Mouse (Mus musculus): ENCODE data around the gene Gpsm2. TPM values are rescaled to one million over a fixed set of nuclear protein-coding genes. Genes with fewer than 3 reads are reported as not detected.
A peak's percentile ranks its signal among the peaks of the same experiment; 100 is the strongest.

Gpsm2 gene
- polyA plus RNA-seq (2015; fragmentation: Nextera tagmentation; extraction: Ambion mirVana), result 20.2 and 22.6 TPM in 2 replicates

GRCm38 (mm10) chr3:108722036-108722872 is at the start of gene Gpsm2:
Gpsm2 (minus strand) TSS chr3:108722309.
- Histone ChIP-seq H3K27ac (replicated peaks) (peak within 1 kb of the TSS; percentile 84), H3K27me3 (no peaks in the 10 kb centered on the region), H3K9me3 (no peaks in the 10 kb centered on the region), H3K36me3 (no peaks in the 10 kb centered on the region), H3K4me2 (peak within 1 kb of the TSS; percentile 75), H3K4me1 (replicated peaks) (peaks cover 14% of the 10 kb centered on the region), H3K9ac (peak within 1 kb of the TSS; percentile 77), H3K4me3 (peak within 1 kb of the TSS; percentile 87)
- peak; percentile 98 for ATAC-seq (ENCODE audit: low FRiP score, low read depth)
- 3% methylated on average over 53 of the region's 53 CpGs for WGBS

GRCm38 (mm10) chr3:108770725-108771368 is 48.7 kb upstream of the Gpsm2 start:
- Histone ChIP-seq H3K4me1 (replicated peaks) (0 out of 2 replicates have a peak, but pooled peaks cover 3% of the 10 kb centered on the region), H3K4me2 (no peak overlapping the region), H3K36me3 (no peaks in the 10 kb centered on the region), H3K9me3 (no peaks in the 10 kb centered on the region), H3K27me3 (no peaks in the 10 kb centered on the region), H3K27ac (replicated peaks) (0 out of 2 replicates have a peak overlapping the region, but pooled peaks have one; percentile 5), H3K9ac (no peak overlapping the region), H3K4me3 (no peak overlapping the region)
- ATAC-seq (ENCODE audit: low FRiP score, low read depth), result peak; percentile 83
- 34% methylated on average over 6 of the region's 6 CpGs for WGBS

GRCm38 (mm10) chr3:108769547-108769946 is 47.4 kb upstream of the Gpsm2 start:
- 84% methylated on average over 6 of the region's 6 CpGs for WGBS
- Histone ChIP-seq H3K27ac (replicated peaks) (no peak overlapping the region), H3K4me3 (no peak overlapping the region), H3K27me3 (no peaks in the 10 kb centered on the region), H3K4me2 (no peak overlapping the region), H3K4me1 (replicated peaks) (0 out of 2 replicates have a peak, but pooled peaks cover 3% of the 10 kb centered on the region), H3K36me3 (no peaks in the 10 kb centered on the region), H3K9me3 (no peaks in the 10 kb centered on the region), H3K9ac (no peak overlapping the region)
- no peak for ATAC-seq (ENCODE audit: low FRiP score, low read depth)

- Histone ChIP-seq H3K27me3 (no peaks in the 10 kb centered on the region), H3K36me3 (no peaks in the 10 kb centered on the region), H3K9ac (no peak overlapping the region), H3K27ac (replicated peaks) (no peak overlapping the region), H3K4me3 (no peak overlapping the region), H3K4me2 (no peak overlapping the region), H3K9me3 (no peaks in the 10 kb centered on the region), H3K4me1 (replicated peaks) (0 out of 2 replicates have a peak, but pooled peaks cover 3% of the 10 kb centered on the region)
- ATAC-seq (ENCODE audit: low FRiP score, low read depth), result no peak
- WGBS, result 92% methylated on average over 10 of the region's 10 CpGs
Observed at GRCm38 (mm10) chr3:108767416-108767815, 45.3 kb upstream of the Gpsm2 start.

- no peak overlapping the region for H3K9ac ChIP-seq
- no peak for ATAC-seq (ENCODE audit: low FRiP score, low read depth)
- WGBS, result 82% methylated on average over 7 of the region's 7 CpGs
Observed at GRCm38 (mm10) chr3:108766943-108767342, 44.8 kb upstream of the Gpsm2 start.

GRCm38 (mm10) chr3:108765476-108765875 is 43.4 kb upstream of the Gpsm2 start:
- H3K27ac ChIP-seq (replicated peaks), result no peak overlapping the region
- no peaks in the 10 kb centered on the region for H3K27me3 ChIP-seq
- no peaks in the 10 kb centered on the region for H3K36me3 ChIP-seq
- ATAC-seq (ENCODE audit: low FRiP score, low read depth), result no peak
- WGBS, result 90% methylated on average over 7 of the region's 7 CpGs
- H3K9ac ChIP-seq, result no peak overlapping the region
- H3K4me1 ChIP-seq (replicated peaks), result no peaks in the 10 kb centered on the region
- no peaks in the 10 kb centered on the region for H3K9me3 ChIP-seq
- no peak overlapping the region for H3K4me2 ChIP-seq
- H3K4me3 ChIP-seq, result no peak overlapping the region

More at GRCm38 (mm10) chr3:108766943-108767342, 44.8 kb upstream of the Gpsm2 start:
- Histone ChIP-seq H3K4me1 (replicated peaks) (0 out of 2 replicates have a peak, but pooled peaks cover 3% of the 10 kb centered on the region), H3K27ac (replicated peaks) (no peak overlapping the region), H3K9me3 (no peaks in the 10 kb centered on the region), H3K27me3 (no peaks in the 10 kb centered on the region), H3K4me2 (no peak overlapping the region), H3K36me3 (no peaks in the 10 kb centered on the region), H3K4me3 (no peak overlapping the region)

- Histone ChIP-seq H3K9ac (no peak overlapping the region), H3K9me3 (no peaks in the 10 kb centered on the region), H3K4me2 (no peak overlapping the region), H3K4me1 (replicated peaks) (no peaks in the 10 kb centered on the region), H3K27me3 (no peaks in the 10 kb centered on the region), H3K36me3 (no peaks in the 10 kb centered on the region), H3K27ac (replicated peaks) (no peak overlapping the region), H3K4me3 (no peak overlapping the region)
- WGBS, result 57% methylated on average over 7 of the region's 7 CpGs
- no peak for ATAC-seq (ENCODE audit: low FRiP score, low read depth)
Observed at GRCm38 (mm10) chr3:108764976-108765375, 42.9 kb upstream of the Gpsm2 start.

GRCm38 (mm10) chr3:108763691-108764090 is 41.6 kb upstream of the Gpsm2 start:
- no peaks in the 10 kb centered on the region for H3K36me3 ChIP-seq
- H3K27me3 ChIP-seq, result no peaks in the 10 kb centered on the region
- no peak overlapping the region for H3K4me2 ChIP-seq
- no peaks in the 10 kb centered on the region for H3K9me3 ChIP-seq
- ATAC-seq (ENCODE audit: low FRiP score, low read depth), result no peak
- H3K27ac ChIP-seq (replicated peaks), result no peak overlapping the region
- H3K4me1 ChIP-seq (replicated peaks), result no peaks in the 10 kb centered on the region
- 67% methylated on average over 2 of the region's 2 CpGs for WGBS
- H3K4me3 ChIP-seq, result no peak overlapping the region
- no peak overlapping the region for H3K9ac ChIP-seq

GRCm38 (mm10) chr3:108762597-108763111 is 40.5 kb upstream of the Gpsm2 start:
- no peak overlapping the region for H3K9ac ChIP-seq
- H3K27ac ChIP-seq (replicated peaks), result no peak overlapping the region
- H3K27me3 ChIP-seq, result no peaks in the 10 kb centered on the region
- H3K4me1 ChIP-seq (replicated peaks), result no peaks in the 10 kb centered on the region
- no peaks in the 10 kb centered on the region for H3K9me3 ChIP-seq
- no peak overlapping the region for H3K4me3 ChIP-seq
- H3K4me2 ChIP-seq, result no peak overlapping the region
- WGBS, result 92% methylated on average over 7 of the region's 7 CpGs
- ATAC-seq (ENCODE audit: low FRiP score, low read depth), result no peak
- no peaks in the 10 kb centered on the region for H3K36me3 ChIP-seq

- Histone ChIP-seq H3K4me2 (no peak overlapping the region), H3K9me3 (no peaks in the 10 kb centered on the region), H3K4me3 (no peak overlapping the region), H3K4me1 (replicated peaks) (no peaks in the 10 kb centered on the region), H3K36me3 (no peaks in the 10 kb centered on the region), H3K27me3 (no peaks in the 10 kb centered on the region), H3K9ac (no peak overlapping the region), H3K27ac (replicated peaks) (no peak overlapping the region)
- ATAC-seq (ENCODE audit: low FRiP score, low read depth), result no peak
- 79% methylated on average over 11 of the region's 11 CpGs for WGBS
Observed at GRCm38 (mm10) chr3:108759566-108760420, 37.7 kb upstream of the Gpsm2 start.

- Histone ChIP-seq H3K9me3 (no peaks in the 10 kb centered on the region), H3K27me3 (no peaks in the 10 kb centered on the region), H3K4me2 (no peak overlapping the region), H3K27ac (replicated peaks) (no peak overlapping the region), H3K9ac (no peak overlapping the region), H3K36me3 (no peaks in the 10 kb centered on the region), H3K4me1 (replicated peaks) (no peaks in the 10 kb centered on the region), H3K4me3 (no peak overlapping the region)
- WGBS, result 83% methylated on average over 9 of the region's 9 CpGs
- no peak for ATAC-seq (ENCODE audit: low FRiP score, low read depth)
Observed at GRCm38 (mm10) chr3:108757570-108757969, 35.5 kb upstream of the Gpsm2 start.
